Mouse (Mus musculus): ENCODE data around the gene Kdelr2.

- no peak for TF ChIP-seq CTCF (conservative IDR thresholded peaks at IDR 0.05; ENCODE audit: insufficient read depth, insufficient read length, low read depth, low read length)
- TF ChIP-seq POLR2A (IDR thresholded peaks at IDR 0.05; ENCODE audit: low read depth, low read length): no peak
Measured at GRCm38 (mm10) chr5:143369611-143370255, 33.9 kb upstream of the Kdelr2 start.
